Mouse (Mus musculus) stomach, postnatal 0 days (tissue): ENCODE measurements at regions not wholly inside any gene's neighbourhood (a gene's known extent, or its start where the extent isn't known, plus 50 kb on each side); places are given as distances from the start of the nearest gene placed in this dataset.

ENCODE experiments used
- ATAC-seq: fragments of 200-750 bp; cut with Nextera tagmentation; 2 replicates; pipeline ENCODE4 v1.8.0; 2017; ENCODE audit not compliant: low FRiP score, low TSS enrichment
- DNase-seq: peaks from one replicate; pipeline ENCODE4 v3.0.0-alpha.2; 2016; ENCODE audit warnings: low spot score
- H3K27ac ChIP-seq: fragments of 300-500 bp; sonication (generic); replicated peaks from 2 replicates; pipeline ENCODE4 v1.5.1; 2014; ENCODE audit warnings: mild to moderate bottlenecking, control low read depth
- H3K27me3 ChIP-seq: fragments of 300-500 bp; sonication (generic); 2 replicates; pipeline ENCODE4 v1.6.1; 2014; ENCODE audit warnings: low read length; ENCODE audit not compliant: control insufficient read depth, insufficient read depth
- H3K36me3 ChIP-seq: fragments of 300-500 bp; sonication (generic); 2 replicates; pipeline ENCODE4 v1.6.1; 2014; ENCODE audit warnings: low read length, mixed read lengths; ENCODE audit not compliant: control insufficient read depth, insufficient read depth
- H3K4me1 ChIP-seq: fragments of 300-500 bp; sonication (generic); replicated peaks from 2 replicates; pipeline ENCODE4 v1.6.1; 2014; ENCODE audit warnings: antibody characterized with exemption; ENCODE audit not compliant: control insufficient read depth, insufficient read depth
- H3K4me2 ChIP-seq: fragments of 300-500 bp; sonication (generic); replicated peaks from 2 replicates; pipeline ENCODE4 v1.6.1; 2014; ENCODE audit warnings: low read depth, mild to moderate bottlenecking, control low read depth, moderate library complexity
- H3K4me3 ChIP-seq: fragments of 300-500 bp; sonication (generic); 2 replicates; pipeline ENCODE4 v1.5.1; 2014; ENCODE audit warnings: low read depth, low read length, control low read depth
- H3K9ac ChIP-seq: fragments of 300-500 bp; sonication (generic); 2 replicates; pipeline ENCODE4 v1.6.1; 2014; ENCODE audit warnings: mild to moderate bottlenecking, low read length, control low read depth, mixed read lengths
- H3K9me3 ChIP-seq: fragments of 300-500 bp; sonication (generic); 2 replicates; pipeline ENCODE4 v1.6.1; 2016; ENCODE audit warnings: low read length; ENCODE audit not compliant: control insufficient read depth
- CTCF ChIP-seq: IDR thresholded peaks from 2 replicates; pipeline ENCODE4 v1.5.1; 2016; ENCODE audit warnings: antibody characterized with exemption, low read depth, mild to moderate bottlenecking, moderate library complexity
- EP300 ChIP-seq: optimal IDR thresholded peaks from 2 replicates; pipeline ENCODE3; 2016; ENCODE audit warnings: antibody characterized with exemption
- WGBS: fragments of 180-500 bp; shearing (Covaris S2); extraction: QIAGEN DNeasy Blood & Tissue Kit; methylation state at CpG from one replicate; pipeline ENCODE4 v1.1.7; 2014; 5-methylcytosine and 5-hydroxymethylcytosine counted together

GRCm38 (mm10) chr6:84268111-84268510, 259.7 kb downstream of the Dysf start:
- DNase-seq: no peak
- 93% methylated on average over 4 of the region's 4 CpGs for WGBS
- no peaks in the 10 kb centered on the region for H3K27me3 ChIP-seq
- peaks cover 4% of the 10 kb centered on the region; the same call in 1 of the 2 replicates for H3K4me1 ChIP-seq
- no peak for TF ChIP-seq CTCF
- TF ChIP-seq EP300: no peak
- no peak overlapping the region for H3K4me3 ChIP-seq
- no peak overlapping the region for H3K9ac ChIP-seq
- no peak for ATAC-seq
- H3K4me2 ChIP-seq: no peak overlapping the region
- H3K36me3 ChIP-seq: no peaks in the 10 kb centered on the region
- H3K27ac ChIP-seq: no peak overlapping the region
- no peaks in the 10 kb centered on the region for H3K9me3 ChIP-seq

GRCm38 (mm10) chr6:84267526-84267925, 259.1 kb downstream of the Dysf start:
- H3K9ac ChIP-seq: no peak overlapping the region
- no peak overlapping the region for H3K4me3 ChIP-seq
- no peak overlapping the region for H3K4me2 ChIP-seq

GRCm38 (mm10) chr6:84266736-84267135, 258.3 kb downstream of the Dysf start:
- Histone ChIP-seq H3K9me3 (no peaks in the 10 kb centered on the region), H3K4me1 (peaks cover 4% of the 10 kb centered on the region; the same call in 1 of the 2 replicates), H3K36me3 (no peaks in the 10 kb centered on the region), H3K9ac (no peak overlapping the region), H3K27me3 (no peaks in the 10 kb centered on the region), H3K4me3 (no peak overlapping the region), H3K4me2 (no peak overlapping the region; the same call in 1 of the 2 replicates), H3K27ac (no peak overlapping the region)
- ATAC-seq (peak; percentile 34; the same call in 1 of the 2 replicates), DNase-seq (no peak)
- TF ChIP-seq EP300 (no peak), CTCF (no peak)
- WGBS: 31% methylated on average over 13 of the region's 13 CpGs

More at GRCm38 (mm10) chr6:84267526-84267925, 259.1 kb downstream of the Dysf start:
- H3K4me1 ChIP-seq: peaks cover 4% of the 10 kb centered on the region; the same call in 1 of the 2 replicates
- H3K27ac ChIP-seq: no peak overlapping the region
- no peak for TF ChIP-seq CTCF
- TF ChIP-seq EP300: no peak
- WGBS: 76% methylated on average over 6 of the region's 6 CpGs
- H3K9me3 ChIP-seq: no peaks in the 10 kb centered on the region
- ATAC-seq (no peak), DNase-seq (no peak)
- H3K27me3 ChIP-seq: no peaks in the 10 kb centered on the region
- no peaks in the 10 kb centered on the region for H3K36me3 ChIP-seq

GRCm38 (mm10) chr6:84264681-84265080, 256.3 kb downstream of the Dysf start:
- Histone ChIP-seq H3K27ac (no peak overlapping the region), H3K9me3 (no peaks in the 10 kb centered on the region), H3K4me3 (no peak overlapping the region), H3K36me3 (no peaks in the 10 kb centered on the region), H3K27me3 (no peaks in the 10 kb centered on the region), H3K9ac (no peak overlapping the region), H3K4me1 (no peaks in the 10 kb centered on the region), H3K4me2 (no peak overlapping the region)
- no peak for DNase-seq
- no peak for ATAC-seq
- TF ChIP-seq CTCF: no peak
- TF ChIP-seq EP300: no peak
- WGBS: 77% methylated on average over 4 of the region's 4 CpGs

- no peak for TF ChIP-seq CTCF
- no peak for TF ChIP-seq EP300
- H3K27ac ChIP-seq: no peak overlapping the region
- DNase-seq (no peak), ATAC-seq (no peak)
- no peak overlapping the region for H3K4me3 ChIP-seq
- H3K9ac ChIP-seq: no peak overlapping the region
- no peaks in the 10 kb centered on the region for H3K4me1 ChIP-seq
- no peaks in the 10 kb centered on the region for H3K9me3 ChIP-seq
- no peaks in the 10 kb centered on the region for H3K36me3 ChIP-seq
- H3K4me2 ChIP-seq: no peak overlapping the region
- WGBS: 50% methylated on average over 2 of the region's 2 CpGs
- H3K27me3 ChIP-seq: no peaks in the 10 kb centered on the region
Observed at GRCm38 (mm10) chr6:84263686-84264085, 255.3 kb downstream of the Dysf start.

GRCm38 (mm10) chr6:84262766-84263165, 254.4 kb downstream of the Dysf start:
- Histone ChIP-seq H3K36me3 (no peaks in the 10 kb centered on the region), H3K4me2 (no peak overlapping the region), H3K27me3 (no peaks in the 10 kb centered on the region), H3K9me3 (no peaks in the 10 kb centered on the region), H3K9ac (no peak overlapping the region), H3K4me1 (no peaks in the 10 kb centered on the region), H3K4me3 (no peak overlapping the region), H3K27ac (no peak overlapping the region)
- DNase-seq (no peak), ATAC-seq (no peak)
- no peak for TF ChIP-seq EP300
- no peak for TF ChIP-seq CTCF
- 47% methylated on average over 6 of the region's 6 CpGs for WGBS
